Mouse (Mus musculus) layer of hippocampus, postnatal 25 days (tissue): ENCODE results near the gene Hdac11. TPM values are rescaled to one million over a fixed set of nuclear protein-coding genes. Genes with fewer than 3 reads are reported as not detected.

ENCODE experiments used
- total RNA-seq, 2 experiments: library from RNA; stranded (reverse); gene quantifications; 2 replicates each; pipeline ENCODE4 v1.2.3; 2021

The Hdac11 gene
- total RNA-seq, 2 experiments from 2014 or later: 135 to 150 TPM

Other genes starting within 250 kb of the Hdac11 start
- gene Iqsec1, start 168.0 kb upstream of the Hdac11 start, total RNA-seq: 100 to 1,000 TPM; 245 to 258 TPM
- 10 to 100 TPM; 17.8 to 23.4 TPM for gene Nup210, start 39.8 kb upstream of the Hdac11 start, total RNA-seq
- gene Fbln2, start 55.8 kb downstream of the Hdac11 start, total RNA-seq: 1 to 10 TPM; 7.7 to 9.4 TPM